Mouse (Mus musculus) midbrain, embryonic 14.5 days (tissue): ENCODE data around the gene Snx30. TPM values are rescaled to one million over a fixed set of nuclear protein-coding genes. Genes with fewer than 3 reads are reported as not detected.
A peak's percentile ranks its signal among the peaks of the same experiment; 100 is the strongest.
"Not testable (repeated sequence)": the region's sequence is repeated elsewhere in the genome, so short reads cannot be mapped to it uniquely, and the experiment has no call there.

Source experiments
- ATAC-seq: fragments of 200-750 bp; cut with Nextera tagmentation; 2 replicates; pipeline ENCODE4 v1.8.0; 2017; ENCODE audit warnings: moderate number of reproducible peaks, moderate library complexity; ENCODE audit not compliant: low FRiP score, low TSS enrichment
- DNase-seq: peaks from one replicate; pipeline ENCODE4 v3.0.0-alpha.2; 2015
- H3K27ac ChIP-seq: fragments of 300-500 bp; sonication (generic); replicated peaks from 2 replicates; pipeline ENCODE4 v1.5.1; 2014; ENCODE audit warnings: mild to moderate bottlenecking, low read depth, low read length, moderate library complexity
- H3K27me3 ChIP-seq: fragments of 300-500 bp; sonication (generic); 2 replicates; pipeline ENCODE4 v1.6.1; 2014; ENCODE audit warnings: low read length, control low read depth, mixed read lengths; ENCODE audit not compliant: control insufficient read depth, insufficient read depth
- H3K36me3 ChIP-seq: fragments of 300-500 bp; sonication (generic); 2 replicates; pipeline ENCODE4 v1.6.1; 2014; ENCODE audit warnings: low read length, control low read depth; ENCODE audit not compliant: control insufficient read depth, insufficient read depth
- H3K4me1 ChIP-seq: fragments of 300-500 bp; sonication (generic); 2 replicates; pipeline ENCODE4 v1.6.1; 2014; ENCODE audit warnings: mild to moderate bottlenecking, antibody characterized with exemption, low read length, control low read depth; ENCODE audit not compliant: control insufficient read depth, insufficient read depth
- H3K4me2 ChIP-seq: fragments of 300-500 bp; sonication (generic); 2 replicates; pipeline ENCODE4 v1.6.1; 2014; ENCODE audit warnings: mild to moderate bottlenecking, low read length, moderate library complexity
- H3K4me3 ChIP-seq: fragments of 300-500 bp; sonication (generic); replicated peaks from 2 replicates; pipeline ENCODE4 v1.5.1; 2014; ENCODE audit warnings: low read depth, low read length
- H3K9ac ChIP-seq: fragments of 300-500 bp; sonication (generic); replicated peaks from 2 replicates; pipeline ENCODE4 v1.6.1; 2014; ENCODE audit warnings: mild to moderate bottlenecking, low read length, moderate library complexity
- H3K9me3 ChIP-seq: fragments of 300-500 bp; sonication (generic); 2 replicates; pipeline ENCODE4 v1.6.1; 2016; ENCODE audit warnings: low read length, control low read depth, mixed read lengths; ENCODE audit not compliant: control insufficient read depth
- WGBS: fragments of 180-500 bp; shearing (Covaris S2); extraction: QIAGEN DNeasy Blood & Tissue Kit; methylation state at CpG from one replicate; pipeline ENCODE4 v1.1.7; 2014; 5-methylcytosine and 5-hydroxymethylcytosine counted together
- polyA plus RNA-seq: library from polyadenylated mRNA; unstranded; fragments of >200 nt; fragmentation: Nextera tagmentation; extraction: Ambion mirVana; gene quantifications from 2 replicates; pipeline ENCODE4 v1.2.1, GENCODE M21; 2014

The Snx30 gene
- polyA plus RNA-seq, 1 experiment from 2014 or later, result 22.7 TPM

- no peaks in the 10 kb centered on the region for H3K27me3 ChIP-seq
- no peak overlapping the region for H3K4me2 ChIP-seq
- H3K9me3 ChIP-seq, result no peaks in the 10 kb centered on the region
- H3K4me1 ChIP-seq, result peaks cover 5% of the 10 kb centered on the region
- H3K27ac ChIP-seq, result no peak overlapping the region
- H3K4me3 ChIP-seq, result no peak overlapping the region
- no peak overlapping the region for H3K9ac ChIP-seq
- DNase-seq, result peak; percentile 88
- 0% methylated on average over 7 of the region's 7 CpGs for WGBS
- no peak for ATAC-seq
- no peaks in the 10 kb centered on the region for H3K36me3 ChIP-seq
Observed at GRCm38 (mm10) chr4:59786661-59787060, 19.0 kb upstream of the Snx30 start.

GRCm38 (mm10) chr4:59787126-59787525 lies 18.5 kb upstream of the Snx30 start:
- Histone ChIP-seq H3K4me2 (no peak overlapping the region), H3K9me3 (no peaks in the 10 kb centered on the region), H3K4me3 (no peak overlapping the region), H3K36me3 (no peaks in the 10 kb centered on the region), H3K9ac (no peak overlapping the region), H3K27ac (no peak overlapping the region), H3K4me1 (peaks cover 5% of the 10 kb centered on the region), H3K27me3 (no peaks in the 10 kb centered on the region)
- DNase-seq (no peak), ATAC-seq (no peak)
- WGBS, result 67% methylated on average over 6 of the region's 6 CpGs

- Histone ChIP-seq H3K4me2 (no peak overlapping the region), H3K9me3 (no peaks in the 10 kb centered on the region), H3K4me1 (no peaks in the 10 kb centered on the region), H3K27me3 (no peaks in the 10 kb centered on the region), H3K9ac (no peak overlapping the region), H3K36me3 (no peaks in the 10 kb centered on the region), H3K4me3 (no peak overlapping the region), H3K27ac (no peak overlapping the region)
- DNase-seq (no peak), ATAC-seq (no peak)
Observed at GRCm38 (mm10) chr4:59789015-59789414, 16.6 kb upstream of the Snx30 start.

GRCm38 (mm10) chr4:59793626-59794025 lies 12.0 kb upstream of the Snx30 start:
- 89% methylated on average over 2 of the region's 2 CpGs for WGBS
- not testable (repeated sequence) for H3K27ac ChIP-seq, H3K36me3 ChIP-seq, H3K9me3 ChIP-seq, H3K4me3 ChIP-seq, H3K9ac ChIP-seq, H3K4me2 ChIP-seq, H3K27me3 ChIP-seq, DNase-seq, ATAC-seq, H3K4me1 ChIP-seq

GRCm38 (mm10) chr4:59794116-59794515 lies 11.5 kb upstream of the Snx30 start:
- H3K27me3 ChIP-seq, result no peaks in the 10 kb centered on the region
- H3K27ac ChIP-seq, result no peak overlapping the region
- WGBS, result 76% methylated on average over 2 of the region's 2 CpGs
- H3K36me3 ChIP-seq, result no peaks in the 10 kb centered on the region
- H3K4me3 ChIP-seq, result no peak overlapping the region
- ATAC-seq (no peak), DNase-seq (no peak)
- H3K9ac ChIP-seq, result no peak overlapping the region
- H3K4me2 ChIP-seq, result no peak overlapping the region
- H3K4me1 ChIP-seq, result no peaks in the 10 kb centered on the region
- H3K9me3 ChIP-seq, result no peaks in the 10 kb centered on the region

- Histone ChIP-seq H3K9me3 (no peaks in the 10 kb centered on the region), H3K4me2 (no peak overlapping the region), H3K36me3 (no peaks in the 10 kb centered on the region), H3K27me3 (no peaks in the 10 kb centered on the region), H3K4me1 (no peaks in the 10 kb centered on the region), H3K27ac (no peak overlapping the region), H3K9ac (no peak overlapping the region), H3K4me3 (no peak overlapping the region)
- ATAC-seq, result no peak
- WGBS, result 85% methylated on average over 2 of the region's 2 CpGs
- no peak for DNase-seq
Observed at GRCm38 (mm10) chr4:59795788-59796455, 9.7 kb upstream of the Snx30 start.

- H3K27ac ChIP-seq, result no peak overlapping the region
- H3K4me3 ChIP-seq, result no peak overlapping the region
- H3K4me1 ChIP-seq, result no peaks in the 10 kb centered on the region
- DNase-seq (no peak), ATAC-seq (no peak)
- no peak overlapping the region for H3K9ac ChIP-seq
- 79% methylated on average over 5 of the region's 5 CpGs for WGBS
- H3K4me2 ChIP-seq, result no peak overlapping the region
- no peaks in the 10 kb centered on the region for H3K9me3 ChIP-seq
- no peaks in the 10 kb centered on the region for H3K27me3 ChIP-seq
- no peaks in the 10 kb centered on the region for H3K36me3 ChIP-seq
Observed at GRCm38 (mm10) chr4:59800181-59800580, 5.5 kb upstream of the Snx30 start.

GRCm38 (mm10) chr4:59801489-59801888 lies 4.2 kb upstream of the Snx30 start, which contains the start of gene Inip:
Gene Inip (minus strand): TSS chr4:59801589.
- no peaks in the 10 kb centered on the region for H3K27me3 ChIP-seq
- H3K4me3 ChIP-seq, result no peak within 1 kb of the TSS
- 0 out of 2 replicates have a peak, but pooled peaks cover under 1% of the 10 kb centered on the region for H3K4me1 ChIP-seq
- H3K9me3 ChIP-seq, result no peaks in the 10 kb centered on the region
- no peak within 1 kb of the TSS for H3K27ac ChIP-seq
- H3K4me2 ChIP-seq, result no peak within 1 kb of the TSS
- ATAC-seq, result no peak
- no peak within 1 kb of the TSS for H3K9ac ChIP-seq
- H3K36me3 ChIP-seq, result no peaks in the 10 kb centered on the region
- no peak for DNase-seq

GRCm38 (mm10) chr4:59802107-59802506 lies 3.5 kb upstream of the Snx30 start:
- no peaks in the 10 kb centered on the region for H3K36me3 ChIP-seq
- no peak overlapping the region for H3K4me3 ChIP-seq
- no peaks in the 10 kb centered on the region for H3K27me3 ChIP-seq
- DNase-seq (no peak), ATAC-seq (no peak)
- H3K4me2 ChIP-seq, result no peak overlapping the region
- H3K4me1 ChIP-seq, result 0 out of 2 replicates have a peak, but pooled peaks cover 6% of the 10 kb centered on the region
- H3K9ac ChIP-seq, result no peak overlapping the region
- H3K9me3 ChIP-seq, result no peaks in the 10 kb centered on the region
- 78% methylated on average over 6 of the region's 6 CpGs for WGBS
- H3K27ac ChIP-seq, result no peak overlapping the region
